Mouse (Mus musculus) mouse trophoblast stem cell (cell line): ENCODE measurements around the gene Bcl2l2.

ENCODE experiments used
- in situ Hi-C, 2 experiments: fragments of 300-500 bp; cut with MseI, MboI; formaldehyde crosslinking; loops; 2 replicates in 1 of 2; 3 replicates in 1 of 2; pipeline ENCODE4 v1.15.1; 2025

Gene Bcl2l2

DNA sequence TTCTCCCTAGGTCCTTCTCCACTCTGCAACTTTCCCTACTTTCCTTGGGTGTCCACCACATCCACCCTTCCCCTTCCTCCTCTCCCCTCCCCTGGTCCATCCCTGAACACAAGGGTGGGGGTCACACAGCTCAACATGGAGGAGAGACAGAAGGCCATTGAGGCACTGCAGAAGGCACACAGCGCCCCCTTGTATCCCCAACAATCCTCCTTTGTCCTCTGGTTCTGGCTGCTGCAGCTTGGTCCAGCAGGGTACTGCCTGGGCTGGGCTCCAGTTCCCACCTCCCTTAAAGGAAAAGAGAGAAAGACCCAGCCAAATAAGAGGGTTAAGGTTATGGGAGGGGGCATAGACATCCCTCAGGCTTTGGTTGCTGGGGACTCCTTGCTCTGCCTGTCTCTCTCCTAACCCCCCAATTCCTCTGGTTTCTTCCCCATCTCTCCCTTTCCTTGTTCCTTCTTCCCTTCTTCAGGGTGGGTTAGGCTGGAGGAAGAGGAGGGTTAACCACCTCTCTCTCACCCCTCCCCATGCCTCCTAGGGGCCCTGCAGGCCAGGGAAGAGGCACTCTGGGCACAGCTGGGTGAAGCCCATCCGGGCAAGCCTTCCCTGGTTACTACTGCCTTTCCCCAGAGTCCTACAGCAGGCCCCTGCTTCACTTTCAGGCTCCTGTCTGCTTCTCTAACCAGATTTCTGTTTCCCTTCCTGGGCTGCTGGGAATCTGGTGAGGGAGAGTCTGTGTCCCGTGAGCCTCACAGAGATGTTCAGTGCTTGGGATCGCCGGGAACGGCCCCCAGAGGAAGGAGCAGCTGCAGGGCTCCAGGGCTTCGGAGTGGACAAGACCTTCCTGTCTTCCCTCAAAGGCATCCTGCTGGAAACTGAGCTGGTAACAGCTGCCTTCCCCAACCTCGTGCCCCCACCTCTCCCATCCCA, 53.0 kb downstream of the Bcl2l2 start, which contains the start of gene Cmtm5:
Gene Cmtm5 (plus strand): TSS at position 358 of the 927 bp plus-strand sequence.
- in situ Hi-C loops: loop anchor here (5.0 kb wide), 1 partner anchor 34 kb away; no protein-coding TSS in a partner anchor

DNA sequence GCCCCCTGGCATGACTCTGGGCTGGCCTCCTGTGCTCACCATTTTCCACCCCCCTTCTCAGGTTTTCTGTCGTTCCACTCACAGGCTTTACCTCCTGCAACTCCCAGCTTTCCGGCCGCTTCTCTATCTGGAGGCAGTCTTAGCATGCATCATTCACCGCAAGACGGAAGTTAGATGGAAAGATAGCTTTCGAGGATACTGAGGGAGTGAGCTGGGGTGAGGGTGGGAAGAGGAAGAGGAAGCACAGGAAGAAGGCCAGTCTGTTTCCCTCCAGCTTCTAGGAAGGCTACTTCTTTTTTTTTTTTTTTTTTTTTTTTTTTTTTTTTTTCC, 53.6 kb downstream of the Bcl2l2 start:
- in situ Hi-C loops: loop anchor here (5.0 kb wide), 1 partner anchor 34 kb away; no protein-coding TSS in a partner anchor

DNA sequence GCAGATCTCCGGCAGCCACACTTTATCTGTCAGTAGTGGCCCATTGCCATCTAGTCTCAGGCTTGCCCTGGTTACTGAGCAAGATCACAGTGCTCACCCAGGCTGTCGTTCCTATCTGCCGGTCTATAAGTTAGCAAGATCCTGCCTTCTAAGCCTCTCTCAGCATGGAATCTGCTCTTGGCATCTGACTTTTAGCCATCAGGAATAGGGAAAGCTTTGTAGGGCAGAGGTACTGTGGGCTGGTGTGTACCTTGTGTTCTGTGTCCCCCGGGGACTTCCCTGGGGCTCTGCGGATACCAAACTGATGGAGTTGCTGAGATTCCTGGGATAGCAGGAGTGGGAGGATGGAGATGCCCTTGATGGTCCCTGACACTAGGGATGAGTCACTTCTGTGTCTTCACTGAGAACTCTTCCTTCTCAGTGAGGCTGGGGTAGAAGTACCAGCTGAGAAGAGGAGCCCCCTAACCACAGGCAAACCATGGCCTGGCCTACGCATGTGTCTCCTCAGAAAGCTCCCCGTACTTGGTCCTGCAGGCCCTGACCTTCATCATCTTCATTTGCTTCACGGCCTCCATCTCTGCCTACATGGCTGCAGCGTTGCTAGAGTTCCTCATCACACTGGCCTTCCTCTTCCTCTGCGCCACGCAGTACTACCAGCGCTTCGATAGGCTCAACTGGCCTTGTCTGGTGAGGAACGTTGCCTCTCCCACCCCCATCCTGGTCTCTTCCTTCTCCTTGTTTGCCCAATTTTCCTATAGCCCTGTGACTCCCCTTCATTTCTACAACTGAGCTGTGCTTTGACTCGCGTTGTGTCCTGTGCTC, 54.4 kb downstream of the Bcl2l2 start:
- in situ Hi-C loops: loop anchor here (5.0 kb wide), 1 partner anchor 35 kb away; no protein-coding TSS in a partner anchor
